Mouse (Mus musculus): ENCODE data around the gene Prrc2c. TPM values are rescaled to one million over a fixed set of nuclear protein-coding genes. Genes with fewer than 3 reads are reported as not detected.

The Prrc2c gene
- polyA plus RNA-seq, 1 experiment from 2014 or later = 205 TPM

DNA sequence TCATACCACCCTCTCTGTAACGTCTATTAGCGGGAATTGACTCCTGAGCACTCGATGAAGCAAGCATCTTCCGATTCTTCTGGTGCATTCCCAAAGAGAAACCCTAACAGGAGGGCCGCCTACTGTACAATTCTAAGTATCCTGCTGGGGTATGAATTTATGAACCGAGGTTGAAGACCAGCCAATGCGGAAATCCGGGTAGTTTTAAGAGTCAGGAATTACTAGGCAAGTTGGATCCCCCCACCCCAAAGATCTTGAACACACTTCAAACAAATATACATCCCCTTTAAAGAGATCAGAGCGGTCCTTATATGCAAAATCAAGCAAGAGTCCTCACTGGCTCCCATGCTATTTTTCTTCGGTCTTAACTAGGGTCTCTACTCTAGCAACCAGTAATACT lies 950 bp downstream of the Prrc2c start:
- H3K4me1 ChIP-seq = peaks cover 25% of the 10 kb centered on the region
- H3K4me2 ChIP-seq = peak overlapping the region; percentile 78
- no peaks in the 10 kb centered on the region for H3K9me3 ChIP-seq
- H3K4me3 ChIP-seq = peak overlapping the region; percentile 98
- no peak for ATAC-seq (ENCODE audit: insufficient number of reproducible peaks, insufficient read depth, low FRiP score, low TSS enrichment, low read depth)
- WGBS = under 1% methylated on average over 10 of the region's 10 CpGs
- no peaks in the 10 kb centered on the region for H3K27me3 ChIP-seq
- H3K36me3 ChIP-seq = no peaks in the 10 kb centered on the region
- peak overlapping the region; percentile 100 for H3K27ac ChIP-seq
- peak overlapping the region; percentile 100 for H3K9ac ChIP-seq

DNA sequence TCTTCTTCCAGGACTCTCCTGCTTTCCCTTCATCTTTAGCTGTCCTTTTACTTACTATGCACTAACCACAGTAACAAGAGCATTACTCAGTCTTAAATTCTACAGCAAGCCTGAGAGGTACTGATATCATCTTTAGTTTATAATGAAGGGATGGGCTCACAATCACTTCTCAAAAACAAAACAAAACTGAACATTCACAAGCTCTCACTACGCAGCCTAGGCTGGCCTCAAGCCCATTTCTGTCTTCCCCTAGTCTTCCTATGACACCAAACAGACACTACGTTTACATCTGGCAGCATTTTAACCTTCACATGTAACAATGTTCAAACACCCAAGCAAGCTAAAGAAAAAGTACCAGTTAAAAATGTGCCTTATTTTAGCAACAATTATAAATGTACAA lies 1.9 kb downstream of the Prrc2c start:
- WGBS = 37% methylated on average over 2 of the region's 2 CpGs
- ATAC-seq (ENCODE audit: insufficient number of reproducible peaks, insufficient read depth, low FRiP score, low TSS enrichment, low read depth) = no peak
- no peak overlapping the region for H3K27ac ChIP-seq
- no peaks in the 10 kb centered on the region for H3K9me3 ChIP-seq
- H3K4me1 ChIP-seq = peaks cover 25% of the 10 kb centered on the region
- no peaks in the 10 kb centered on the region for H3K36me3 ChIP-seq
- no peaks in the 10 kb centered on the region for H3K27me3 ChIP-seq
- peak overlapping the region; percentile 98 for H3K4me3 ChIP-seq
- H3K4me2 ChIP-seq = peak overlapping the region; percentile 78
- peak overlapping the region; percentile 100 for H3K9ac ChIP-seq

DNA sequence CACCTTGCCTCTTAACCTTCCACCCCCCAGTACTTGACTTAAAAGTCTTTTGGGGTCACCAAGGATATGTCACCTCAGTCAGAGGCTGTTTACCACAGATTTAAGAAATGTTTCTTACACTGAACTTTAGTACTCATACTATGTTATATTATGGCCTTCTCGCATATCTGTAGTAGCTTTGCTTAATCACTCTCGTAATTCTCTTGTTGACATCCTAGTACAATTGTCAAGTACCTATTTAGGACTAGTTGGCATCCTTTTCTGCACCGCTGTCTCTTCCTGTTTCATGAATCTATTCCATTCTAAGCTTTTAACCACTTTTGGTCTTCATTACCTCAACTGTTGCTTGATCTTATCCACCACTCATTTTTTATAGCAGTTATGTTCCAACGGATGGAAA lies 5.3 kb downstream of the Prrc2c start:
- H3K4me1 ChIP-seq = peaks cover 28% of the 10 kb centered on the region
- no peak overlapping the region for H3K4me3 ChIP-seq
- no peaks in the 10 kb centered on the region for H3K27me3 ChIP-seq
- no peak overlapping the region for H3K9ac ChIP-seq
- no peak for ATAC-seq (ENCODE audit: insufficient number of reproducible peaks, insufficient read depth, low FRiP score, low TSS enrichment, low read depth)
- 83% methylated on average over 4 of the region's 4 CpGs for WGBS
- H3K9me3 ChIP-seq = no peaks in the 10 kb centered on the region
- no peaks in the 10 kb centered on the region for H3K36me3 ChIP-seq
- no peak overlapping the region for H3K4me2 ChIP-seq
- H3K27ac ChIP-seq = no peak overlapping the region

DNA sequence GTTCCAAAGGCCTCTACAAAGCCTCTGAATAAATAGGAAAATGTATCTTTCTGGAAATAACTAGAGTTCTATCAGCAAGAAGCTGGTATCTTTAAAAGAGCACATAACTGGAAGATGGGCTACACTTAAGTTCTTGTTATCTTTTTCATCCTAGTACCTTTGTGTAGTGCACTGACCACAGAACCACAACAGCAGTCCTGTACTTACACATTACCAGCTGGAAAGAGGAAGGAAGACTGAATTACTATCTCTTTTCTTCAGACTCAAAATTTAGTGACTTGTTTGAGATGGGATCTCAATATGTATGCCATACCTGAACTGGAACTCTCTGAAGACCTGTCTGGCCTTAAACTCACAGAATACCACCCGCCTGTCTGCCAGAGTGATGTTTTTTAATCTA lies 6.1 kb downstream of the Prrc2c start:
- no peak overlapping the region for H3K4me2 ChIP-seq
- no peaks in the 10 kb centered on the region for H3K36me3 ChIP-seq
- H3K27ac ChIP-seq = no peak overlapping the region
- whole genome bisulfite sequencing = 87% methylated on average over 1 of the region's 1 CpGs
- no peaks in the 10 kb centered on the region for H3K27me3 ChIP-seq
- no peaks in the 10 kb centered on the region for H3K9me3 ChIP-seq
- no peak overlapping the region for H3K9ac ChIP-seq
- no peak overlapping the region for H3K4me3 ChIP-seq
- ATAC-seq (ENCODE audit: insufficient number of reproducible peaks, insufficient read depth, low FRiP score, low TSS enrichment, low read depth) = no peak
- H3K4me1 ChIP-seq = peaks cover 28% of the 10 kb centered on the region

DNA sequence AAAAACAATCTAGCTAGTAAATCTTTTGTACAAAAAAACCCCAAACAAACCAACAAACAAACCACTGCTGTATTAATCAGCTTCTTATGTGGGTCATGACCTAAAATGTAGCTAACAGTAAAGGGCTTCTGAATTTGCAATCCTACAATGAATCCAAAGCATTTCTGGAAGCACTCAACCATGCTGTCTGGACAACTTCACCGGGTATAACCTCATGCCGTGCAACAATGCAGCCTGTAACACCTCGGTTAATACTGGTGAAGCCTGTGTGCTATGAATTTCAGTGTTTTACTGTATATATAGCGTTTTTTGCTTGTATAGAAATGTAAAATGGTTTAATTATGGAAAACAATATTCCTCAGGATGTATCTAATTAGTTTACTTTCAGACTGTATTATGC lies 8.3 kb downstream of the Prrc2c start:
- no peak for ATAC-seq (ENCODE audit: insufficient number of reproducible peaks, insufficient read depth, low FRiP score, low TSS enrichment, low read depth)
- Histone ChIP-seq H3K27ac (no peak overlapping the region), H3K4me3 (no peak overlapping the region), H3K4me1 (peaks cover 14% of the 10 kb centered on the region), H3K4me2 (no peak overlapping the region), H3K27me3 (no peaks in the 10 kb centered on the region), H3K9ac (no peak overlapping the region), H3K9me3 (no peaks in the 10 kb centered on the region), H3K36me3 (no peaks in the 10 kb centered on the region)
- 75% methylated on average over 4 of the region's 4 CpGs for WGBS

DNA sequence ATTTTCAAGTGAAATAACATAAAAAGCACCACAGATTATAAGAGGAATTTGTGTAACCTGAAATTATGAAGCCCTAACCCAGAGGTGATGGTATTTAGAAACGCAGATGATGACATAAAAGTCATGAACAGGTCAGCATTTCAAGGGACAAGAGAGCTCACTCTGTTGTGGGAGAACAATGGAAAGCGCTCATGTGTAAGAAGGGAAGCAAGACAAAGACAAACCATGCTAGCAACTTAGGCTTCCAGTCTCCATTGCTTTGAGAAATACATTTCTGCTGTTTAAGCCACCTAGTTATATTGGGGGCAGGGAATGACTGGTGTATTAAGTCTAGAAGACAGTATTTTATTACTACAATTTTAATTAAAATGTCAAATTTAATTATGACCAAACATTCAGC lies 10.9 kb downstream of the Prrc2c start:
- no peak overlapping the region for H3K4me2 ChIP-seq
- no peak overlapping the region for H3K4me3 ChIP-seq
- H3K27ac ChIP-seq = no peak overlapping the region
- no peaks in the 10 kb centered on the region for H3K9me3 ChIP-seq
- peaks cover 3% of the 10 kb centered on the region; the same call in 1 of the 2 replicates for H3K36me3 ChIP-seq
- peaks cover 3% of the 10 kb centered on the region; the same call in 1 of the 2 replicates for H3K4me1 ChIP-seq
- no peak overlapping the region for H3K9ac ChIP-seq
- no peaks in the 10 kb centered on the region for H3K27me3 ChIP-seq
- WGBS = 77% methylated on average over 2 of the region's 2 CpGs
- no peak for ATAC-seq (ENCODE audit: insufficient number of reproducible peaks, insufficient read depth, low FRiP score, low TSS enrichment, low read depth)

DNA sequence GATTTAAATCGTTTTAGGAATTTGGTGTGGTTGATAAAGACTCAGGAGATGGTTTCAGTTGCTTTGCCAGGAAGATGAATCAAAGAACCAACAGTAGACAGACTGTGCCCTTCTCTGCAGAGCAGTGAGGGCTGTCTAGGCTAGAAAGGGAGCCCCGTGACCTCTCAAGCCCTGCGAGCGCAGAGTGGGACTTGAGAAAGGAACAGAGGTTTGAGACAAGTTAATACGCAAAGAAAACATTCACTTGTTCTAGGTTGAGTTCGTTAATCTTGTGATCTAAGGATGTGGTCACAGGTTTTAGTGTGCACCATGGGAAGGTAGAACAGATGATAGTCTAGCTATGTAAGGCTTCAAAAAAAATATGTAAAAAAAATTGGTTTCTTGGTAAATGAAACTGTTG lies 12.4 kb downstream of the Prrc2c start:
- Histone ChIP-seq H3K27ac (no peak overlapping the region), H3K36me3 (peaks cover 16% of the 10 kb centered on the region), H3K4me2 (no peak overlapping the region), H3K27me3 (no peaks in the 10 kb centered on the region), H3K4me1 (peaks cover 3% of the 10 kb centered on the region; the same call in 1 of the 2 replicates), H3K9ac (no peak overlapping the region), H3K9me3 (no peaks in the 10 kb centered on the region), H3K4me3 (no peak overlapping the region)
- WGBS = 89% methylated on average over 6 of the region's 6 CpGs
- ATAC-seq (ENCODE audit: insufficient number of reproducible peaks, insufficient read depth, low FRiP score, low TSS enrichment, low read depth) = no peak

DNA sequence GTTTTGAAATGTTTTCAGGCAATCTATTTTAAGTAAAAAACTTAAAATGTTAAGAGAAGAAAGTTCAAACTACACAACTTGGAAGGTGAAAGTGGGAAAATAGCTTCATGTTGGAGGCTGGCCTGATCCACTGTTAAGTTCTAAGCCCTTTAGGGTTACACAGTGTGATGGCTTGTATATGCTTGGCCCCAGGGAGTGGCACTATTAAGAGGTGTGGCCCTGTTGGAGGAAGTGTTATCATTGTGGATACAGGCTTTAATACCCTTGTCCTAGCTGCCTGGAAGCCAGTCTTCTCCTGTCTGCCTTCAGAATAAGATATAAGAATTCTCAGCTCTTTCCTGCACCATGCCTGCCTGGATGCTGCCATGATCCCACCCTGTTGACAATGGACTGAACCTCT lies 16.7 kb downstream of the Prrc2c start:
- Histone ChIP-seq H3K4me2 (no peak overlapping the region), H3K9me3 (no peaks in the 10 kb centered on the region), H3K9ac (no peak overlapping the region), H3K36me3 (peaks cover 43% of the 10 kb centered on the region), H3K4me1 (no peaks in the 10 kb centered on the region), H3K4me3 (no peak overlapping the region), H3K27me3 (no peaks in the 10 kb centered on the region), H3K27ac (no peak overlapping the region)
- ATAC-seq (ENCODE audit: insufficient number of reproducible peaks, insufficient read depth, low FRiP score, low TSS enrichment, low read depth) = no peak

DNA sequence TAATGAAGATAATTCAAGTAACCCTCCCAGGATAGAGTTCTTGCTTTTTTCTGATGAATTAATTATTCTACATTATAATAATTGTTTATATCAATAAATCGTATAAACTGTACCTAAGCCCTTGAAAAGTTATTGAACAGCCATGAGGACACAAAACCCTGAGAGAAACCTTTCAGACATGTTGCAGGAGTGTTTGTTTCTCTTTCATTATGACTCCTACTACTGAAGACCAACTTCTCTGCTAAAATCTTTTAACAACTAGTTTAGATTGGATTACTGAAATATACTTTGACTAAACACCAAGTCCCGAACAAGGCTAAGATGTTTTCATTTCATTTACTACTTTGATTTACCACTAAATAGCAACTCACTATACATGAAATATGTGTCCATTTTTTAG lies 19.7 kb downstream of the Prrc2c start:
- Histone ChIP-seq H3K36me3 (peaks cover 64% of the 10 kb centered on the region), H3K9me3 (no peaks in the 10 kb centered on the region), H3K27me3 (no peaks in the 10 kb centered on the region), H3K4me2 (no peak overlapping the region), H3K27ac (no peak overlapping the region), H3K9ac (no peak overlapping the region), H3K4me1 (no peaks in the 10 kb centered on the region), H3K4me3 (no peak overlapping the region)
- no peak for ATAC-seq (ENCODE audit: insufficient number of reproducible peaks, insufficient read depth, low FRiP score, low TSS enrichment, low read depth)
- WGBS = 89% methylated on average over 2 of the region's 2 CpGs

DNA sequence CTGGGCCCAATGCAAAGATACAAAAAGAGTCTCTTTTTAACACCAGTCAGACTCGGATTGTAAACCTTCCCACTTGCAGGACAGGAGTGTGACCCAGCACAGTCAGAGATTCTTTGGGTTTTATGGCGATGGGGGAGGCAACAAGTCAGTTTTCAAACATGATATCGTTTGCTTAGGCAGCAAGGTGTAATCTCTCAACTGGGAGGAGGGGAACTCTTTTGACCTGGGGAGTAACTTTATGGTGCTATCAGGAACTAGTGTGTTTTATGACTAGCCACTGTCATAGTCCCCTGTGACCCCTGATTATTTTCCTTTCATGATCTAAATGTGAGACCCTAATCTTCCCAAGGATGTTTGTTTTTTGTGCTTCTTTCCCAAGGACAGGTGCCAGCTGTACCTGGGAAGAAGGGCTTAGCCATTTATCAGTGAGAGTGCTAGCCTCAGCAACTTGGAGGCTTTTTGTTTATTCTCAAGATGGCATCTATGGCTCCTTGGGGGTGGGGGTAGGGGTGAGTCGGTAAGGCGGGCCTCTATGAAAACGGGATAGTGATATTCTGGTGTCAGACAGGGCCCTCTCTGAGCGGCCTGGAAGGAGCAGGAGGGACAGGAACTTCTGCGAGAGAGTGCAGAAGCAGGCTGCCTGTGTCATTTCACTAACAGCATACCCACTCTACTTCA lies 39.8 kb downstream of the Prrc2c start:
- Histone ChIP-seq H3K4me2 (no peak overlapping the region), H3K36me3 (peaks cover 76% of the 10 kb centered on the region), H3K4me3 (no peak overlapping the region), H3K9ac (no peak overlapping the region), H3K9me3 (no peaks in the 10 kb centered on the region), H3K27ac (no peak overlapping the region), H3K27me3 (no peaks in the 10 kb centered on the region), H3K4me1 (no peaks in the 10 kb centered on the region)
- ATAC-seq (ENCODE audit: insufficient number of reproducible peaks, insufficient read depth, low FRiP score, low TSS enrichment, low read depth) = no peak
- 85% methylated on average over 8 of the region's 8 CpGs for WGBS

DNA sequence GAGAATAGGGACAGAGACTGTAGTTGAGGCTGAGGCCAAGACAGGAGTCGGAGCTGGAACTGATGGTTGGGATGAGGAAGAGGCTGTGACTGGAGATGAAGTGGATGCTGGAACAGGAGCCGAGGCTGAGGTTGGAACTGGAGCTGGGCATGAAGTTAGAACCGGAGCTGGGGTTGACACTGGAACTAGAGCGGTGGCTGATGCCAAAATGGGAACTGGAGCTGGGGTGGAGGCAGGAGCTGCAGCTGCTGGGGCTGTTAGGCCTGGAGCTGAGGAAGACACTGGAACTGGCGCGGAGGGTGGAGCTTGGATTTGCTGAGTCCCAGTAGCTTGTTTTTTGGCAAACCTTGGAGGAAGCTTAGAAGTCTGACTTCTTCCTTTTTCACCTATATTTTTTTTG lies 42.5 kb downstream of the Prrc2c start:
- no peak overlapping the region for H3K27ac ChIP-seq
- H3K9ac ChIP-seq = no peak overlapping the region
- no peak overlapping the region for H3K4me3 ChIP-seq
- no peak for ATAC-seq (ENCODE audit: insufficient number of reproducible peaks, insufficient read depth, low FRiP score, low TSS enrichment, low read depth)
- H3K9me3 ChIP-seq = no peaks in the 10 kb centered on the region
- H3K36me3 ChIP-seq = peaks cover 78% of the 10 kb centered on the region
- no peaks in the 10 kb centered on the region for H3K4me1 ChIP-seq
- H3K27me3 ChIP-seq = no peaks in the 10 kb centered on the region
- 94% methylated on average over 6 of the region's 6 CpGs for WGBS
- H3K4me2 ChIP-seq = no peak overlapping the region

DNA sequence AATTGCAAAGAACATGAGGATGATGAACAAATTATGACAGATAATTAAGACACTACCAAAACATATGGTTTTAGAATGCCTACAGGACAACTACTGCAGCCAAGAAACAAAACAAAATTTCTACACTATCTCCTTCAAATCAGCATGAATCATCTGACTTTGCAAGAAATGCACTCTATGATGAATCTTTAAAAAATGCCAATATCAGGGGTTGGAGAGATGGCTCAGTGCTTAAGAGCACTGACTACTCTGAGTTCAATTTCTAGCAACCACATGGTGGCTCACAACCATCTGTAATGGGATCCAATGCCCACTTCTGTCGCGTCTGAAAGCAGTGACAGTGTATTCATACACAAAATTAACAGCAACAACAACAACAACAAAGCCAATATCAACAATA lies 46.6 kb downstream of the Prrc2c start:
- H3K36me3 ChIP-seq = peaks cover 84% of the 10 kb centered on the region
- H3K27me3 ChIP-seq = no peaks in the 10 kb centered on the region
- H3K4me3 ChIP-seq = no peak overlapping the region
- no peak overlapping the region for H3K4me2 ChIP-seq
- H3K27ac ChIP-seq = no peak overlapping the region
- H3K4me1 ChIP-seq = no peaks in the 10 kb centered on the region
- ATAC-seq (ENCODE audit: insufficient number of reproducible peaks, insufficient read depth, low FRiP score, low TSS enrichment, low read depth) = no peak
- 86% methylated on average over 2 of the region's 2 CpGs for WGBS
- no peak overlapping the region for H3K9ac ChIP-seq
- H3K9me3 ChIP-seq = no peaks in the 10 kb centered on the region

Data from embryonic facial prominence, embryonic 13.5 days (tissue).